In genomic region chr5:43181475-43181874, GRCm38 (mm10) we compare ENCODE assay signal across 16 mouse cellular contexts. TPM values are rescaled to one million over a fixed set of nuclear protein-coding genes. Genes with fewer than 3 reads are reported as not detected.
DNase-seq lines count a peak whose midpoint lies in the region; ATAC-seq and TF ChIP-seq lines count a peak whose summit lies in the region.
"Had no signal": no experiment of that assay in that cellular context is flagged by ENCODE, and none has a peak within 500 bp of the region (broad histone marks: within the 10 kb centered on the region; RNA-seq: fewer than 3 reads in every experiment).

No protein-coding gene starts in this region.

- no peak for ATAC-seq in liver, embryonic 11.5 days (replicated peaks; ENCODE audit: low FRiP score)
- ATAC-seq in granulocyte monocyte progenitor cell, adult 5-6 weeks (replicated peaks; ENCODE audit: poor library complexity, severe bottlenecking), result peak; percentile 64
- no peak for ATAC-seq in activated CD4-positive, CD25-positive, alpha-beta regulatory T cell, adult 4 months
- ATAC-seq in forebrain, embryonic 13.5 days, result no peak
- ATAC-seq: forebrain, postnatal 0 days had no signal

- DNase-seq in liver, adult 2 months (ENCODE audit: extremely low read depth, low read depth, low spot score), result peak; percentile 24
- DNase-seq in liver, embryonic 11.5 days (ENCODE audit: low spot score), result no peak
- no peak for DNase-seq in CH12.LX (ENCODE audit: extremely low read depth)
- DNase-seq: adrenal gland, postnatal 10 days; cerebellum, adult 11 months; cerebellum, adult 8-10 months; cerebellum, postnatal 14 days; forebrain, postnatal 0 days; gastrocnemius, postnatal 14 days had no signal

- no peak for TF ChIP-seq CTCF in liver, adult 2 months (IDR thresholded peaks at IDR 0.05; ENCODE audit: low read depth, low read length)
- no peak for TF ChIP-seq CTCF in CH12.LX (conservative IDR thresholded peaks at IDR 0.05 in 1 of 2, IDR thresholded peaks at IDR 0.05 in 1 of 2; ENCODE audit: low read depth in 2 of 2, low read length in 2 of 2)

- no peak overlapping the region for H3K9ac ChIP-seq in liver, adult 2 months (ENCODE audit: low read depth, low read length)
- no peak overlapping the region for H3K9ac ChIP-seq in liver, embryonic 11.5 days (ENCODE audit: low read depth, low read length)
- no peak overlapping the region for H3K9ac ChIP-seq in CH12.LX (ENCODE audit: insufficient read depth, low read depth)
- H3K9ac ChIP-seq in forebrain, embryonic 13.5 days, result no peak overlapping the region
- H3K9ac ChIP-seq: embryonic facial prominence, embryonic 13.5 days; forebrain, embryonic 12.5 days; forebrain, postnatal 0 days; heart, embryonic 12.5 days; hindbrain, embryonic 15.5 days had no signal

- no peak for TF ChIP-seq RAD21 in CH12.LX (IDR thresholded peaks at IDR 0.05; ENCODE audit: low read depth, low read length)

- H3K27me3 ChIP-seq in liver, adult 2 months (ENCODE audit: control insufficient read depth, insufficient read depth, low read length), result no peaks in the 10 kb centered on the region
- no peaks in the 10 kb centered on the region for H3K27me3 ChIP-seq in liver, embryonic 11.5 days (replicated peaks; ENCODE audit: control insufficient read depth, insufficient read depth, low read length)
- H3K27me3 ChIP-seq in CH12.LX (replicated peaks), result no peaks in the 10 kb centered on the region
- H3K27me3 ChIP-seq in forebrain, embryonic 13.5 days, result no peaks in the 10 kb centered on the region
- H3K27me3 ChIP-seq: embryonic facial prominence, embryonic 13.5 days; forebrain, embryonic 12.5 days; heart, embryonic 12.5 days; hindbrain, embryonic 15.5 days had no signal

- in situ Hi-C loops in CH12.LX (cut with MboI; ENCODE audit: low pct_ligation_motif_present, low pct_unique_long_range_greater_than_20kb, low sequenced_read_pairs), result no loop called here

- no peak overlapping the region for H3K27ac ChIP-seq in liver, adult 2 months (replicated peaks; ENCODE audit: insufficient read depth, low read depth, low read length)
- H3K27ac ChIP-seq in liver, embryonic 11.5 days (ENCODE audit: low read depth, low read length), result no peak overlapping the region
- H3K27ac ChIP-seq in CH12.LX (ENCODE audit: insufficient read depth, low read depth), result no peak overlapping the region
- no peak overlapping the region for H3K27ac ChIP-seq in forebrain, embryonic 13.5 days
- H3K27ac ChIP-seq: embryonic facial prominence, embryonic 13.5 days; forebrain, embryonic 12.5 days; hindbrain, embryonic 15.5 days had no signal

- no peaks in the 10 kb centered on the region for H3K9me3 ChIP-seq in liver, embryonic 11.5 days (ENCODE audit: control insufficient read depth, low read length)
- H3K9me3 ChIP-seq in CH12.LX (replicated peaks; ENCODE audit: low read length), result no peaks in the 10 kb centered on the region
- no peaks in the 10 kb centered on the region for H3K9me3 ChIP-seq in forebrain, embryonic 13.5 days (replicated peaks)
- H3K9me3 ChIP-seq: embryonic facial prominence, embryonic 13.5 days; forebrain, embryonic 12.5 days; heart, embryonic 12.5 days; hindbrain, embryonic 15.5 days had no signal

- TF ChIP-seq EP300 in CH12.LX (IDR thresholded peaks at IDR 0.05; ENCODE audit: low read length), result no peak

- 86% methylated on average over 8 of the region's 8 CpGs for WGBS in liver, adult 2 months
- WGBS in liver, embryonic 11.5 days, result 84% methylated on average over 8 of the region's 8 CpGs
- 92% methylated on average over 8 of the region's 8 CpGs for WGBS in forebrain, embryonic 13.5 days

- peaks cover 2% of the 10 kb centered on the region for H3K4me1 ChIP-seq in liver, adult 2 months (ENCODE audit: control insufficient read depth, insufficient read depth, low read length)
- no peaks in the 10 kb centered on the region for H3K4me1 ChIP-seq in liver, embryonic 11.5 days (replicated peaks; ENCODE audit: control insufficient read depth, insufficient read depth, low read length)
- H3K4me1 ChIP-seq in CH12.LX (ENCODE audit: control insufficient read depth in 1 of 2, insufficient read depth in 2 of 2), result peaks cover 0 to 4% of the 10 kb centered on the region in 2 experiments; a peak in 1 of 4 replicates
- no peaks in the 10 kb centered on the region for H3K4me1 ChIP-seq in forebrain, embryonic 13.5 days
- H3K4me1 ChIP-seq: embryonic facial prominence, embryonic 13.5 days; forebrain, embryonic 12.5 days; heart, embryonic 12.5 days; hindbrain, embryonic 15.5 days had no signal

- H3K79me2 ChIP-seq in liver, adult 2 months (ENCODE audit: control insufficient read depth, insufficient read depth, low read length), result no peaks in the 10 kb centered on the region
- no peaks in the 10 kb centered on the region for H3K79me2 ChIP-seq in CH12.LX (replicated peaks; ENCODE audit: control insufficient read depth, extremely low read depth, insufficient read depth, poor library complexity, severe bottlenecking)

- H3K4me3 ChIP-seq in liver, adult 2 months (ENCODE audit: insufficient read depth, low read depth, low read length), result no peak overlapping the region
- H3K4me3 ChIP-seq in liver, embryonic 11.5 days (ENCODE audit: low read depth, low read length), result no peak overlapping the region
- H3K4me3 ChIP-seq in CH12.LX (replicated peaks in 1 of 3; ENCODE audit: low read depth in 2 of 3, low read length in 2 of 3, poor library complexity in 1 of 3), result no peak overlapping the region
- H3K4me3 ChIP-seq in forebrain, embryonic 13.5 days, result no peak overlapping the region
- H3K4me3 ChIP-seq: embryonic facial prominence, embryonic 13.5 days; forebrain, embryonic 12.5 days; heart, embryonic 12.5 days; hindbrain, embryonic 15.5 days had no signal

- dilution Hi-C loops in CH12.LX (cut with MboI; ENCODE audit: extremely low pct_ligation_motif_present, extremely low pct_unique_long_range_greater_than_20kb, low sequenced_read_pairs), result no loop called here

- no peak for TF ChIP-seq POLR2A in liver, adult 2 months (IDR thresholded peaks at IDR 0.05; ENCODE audit: extremely low read depth, insufficient read depth, low read length)
- no peak for TF ChIP-seq POLR2A in CH12.LX (IDR thresholded peaks at IDR 0.05; ENCODE audit: low read depth, low read length)

- no peak overlapping the region for H3K4me2 ChIP-seq in liver, embryonic 11.5 days
- H3K4me2 ChIP-seq in CH12.LX (ENCODE audit: insufficient read depth, low read depth, poor library complexity, severe bottlenecking), result no peak overlapping the region
- H3K4me2 ChIP-seq in forebrain, embryonic 13.5 days, result no peak overlapping the region
- H3K4me2 ChIP-seq: embryonic facial prominence, embryonic 13.5 days; forebrain, embryonic 12.5 days; heart, embryonic 12.5 days; hindbrain, embryonic 15.5 days had no signal

- H3K36me3 ChIP-seq in liver, adult 2 months (ENCODE audit: control insufficient read depth, insufficient read depth, low read length), result no peaks in the 10 kb centered on the region
- no peaks in the 10 kb centered on the region for H3K36me3 ChIP-seq in liver, embryonic 11.5 days (ENCODE audit: control insufficient read depth, insufficient read depth, low read length)
- H3K36me3 ChIP-seq in CH12.LX (replicated peaks in 1 of 2; ENCODE audit: control insufficient read depth in 1 of 2, insufficient read depth in 1 of 2, low read length in 1 of 2), result no peaks in the 10 kb centered on the region
- H3K36me3 ChIP-seq in forebrain, embryonic 13.5 days (ENCODE audit: poor library complexity, severe bottlenecking), result no peaks in the 10 kb centered on the region
- H3K36me3 ChIP-seq: embryonic facial prominence, embryonic 13.5 days; forebrain, embryonic 12.5 days; heart, embryonic 12.5 days; hindbrain, embryonic 15.5 days had no signal

TF ChIP-seq in CH12.LX, 34 proteins besides CTCF, POLR2A, EP300 and RAD21:
- no peak for TF ChIP-seq MXI1 (IDR thresholded peaks at IDR 0.05; ENCODE audit: low read depth, low read length)
- no peak for TF ChIP-seq JUND (conservative IDR thresholded peaks at IDR 0.05; ENCODE audit: low read depth, low read length)
- TF ChIP-seq BHLHE40 (IDR thresholded peaks at IDR 0.05; ENCODE audit: low read depth, low read length), result peak; percentile 71

RNA-seq across cellular contexts. Expression of gene Cpeb2, which starts 51.5 kb away (rescaled TPM):
- total RNA-seq in liver, adult 2 months (2014; rRNA removed), result 23.5 and 30.3 TPM in 2 replicates
- polyA plus RNA-seq in liver, adult 2 months (2012; rRNA removed), result 4.4 and 6.3 TPM in 2 replicates
- 1.1 and 1.5 TPM in 2 replicates for polyA plus RNA-seq in liver, embryonic 11.5 days (2014; fragmentation: Nextera tagmentation; extraction: Ambion mirVana)
- total RNA-seq in CH12.LX (2012; rRNA removed), result 0.25 and 0.46 TPM in 2 replicates
- total RNA-seq in CH12.LX (2014; rRNA removed), result 0.52 and 0.65 TPM in 2 replicates
- polyA plus RNA-seq in CH12.LX (2012; ENCODE audit: insufficient read length, low read depth), result 0.87 and 1.0 TPM in 2 replicates
- 2.5 and 6.4 TPM in 2 replicates for total RNA-seq in granulocyte monocyte progenitor cell, adult 5-6 weeks (2014; fragmentation: Nextera tagmentation)
- 2.5 TPM in 2 replicates for total RNA-seq in granulocyte monocyte progenitor cell, adult 5-6 weeks (2017)
- 1 to 10 TPM; 2.5 to 4.0 TPM for polyA plus RNA-seq in activated CD4-positive, CD25-positive, alpha-beta regulatory T cell, adult 4 months (2017; shearing (Covaris generic))
- polyA plus RNA-seq in forebrain, embryonic 13.5 days (2015; fragmentation: Nextera tagmentation; extraction: Ambion mirVana), result 4.7 and 5.4 TPM in 2 replicates
